Mouse (Mus musculus) cerebellum, adult (tissue): Measurements from ENCODE around the gene Dnajb6.
A peak's percentile ranks its signal among the peaks of the same experiment; 100 is the strongest.
"Not testable (repeated sequence)": the region's sequence is repeated elsewhere in the genome, so short reads cannot be mapped to it uniquely, and the experiment has no call there.

Experiments used
- ATAC-seq: cut with Nextera tagmentation; 2 replicates; pipeline ENCODE4 v1.9.2; 2017; ENCODE audit warnings: mild to moderate bottlenecking, moderate library complexity, mixed read lengths; ENCODE audit not compliant: insufficient number of reproducible peaks, low FRiP score, low TSS enrichment

Dnajb6 gene

DNA sequence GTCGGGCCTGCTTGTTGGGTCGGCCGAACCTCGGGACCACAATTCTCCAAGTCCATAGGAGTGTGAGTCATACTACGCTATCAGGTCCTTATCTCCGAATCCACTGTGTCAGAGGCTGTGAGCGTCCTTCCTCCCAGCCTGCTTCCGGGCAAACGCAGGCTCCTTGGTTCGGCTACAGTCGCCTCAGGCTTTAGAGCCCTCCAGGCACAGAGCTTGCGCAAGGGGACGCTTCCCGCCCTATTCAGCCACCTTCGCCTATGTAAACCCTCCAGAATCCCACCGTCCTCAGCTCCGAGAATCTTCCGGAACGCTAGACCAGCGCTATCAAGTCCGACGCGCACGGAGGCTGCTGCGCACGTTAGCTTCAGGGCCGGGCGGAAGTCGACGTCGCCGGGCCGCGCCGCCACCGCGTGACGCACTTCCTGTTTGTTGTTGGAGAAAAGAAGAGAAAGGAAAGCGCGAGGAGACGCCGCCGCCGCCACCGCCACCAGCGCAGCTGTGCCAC lies at the start of gene Dnajb6, which contains the start of gene Gm5129:
Gene Dnajb6, plus strand, starts transcription at position 132 of the 505 bp plus-strand sequence.
Gene Gm5129, minus strand, starts transcription at position 380 of the 505 bp plus-strand sequence.
- peak; percentile 96 for ATAC-seq

DNA sequence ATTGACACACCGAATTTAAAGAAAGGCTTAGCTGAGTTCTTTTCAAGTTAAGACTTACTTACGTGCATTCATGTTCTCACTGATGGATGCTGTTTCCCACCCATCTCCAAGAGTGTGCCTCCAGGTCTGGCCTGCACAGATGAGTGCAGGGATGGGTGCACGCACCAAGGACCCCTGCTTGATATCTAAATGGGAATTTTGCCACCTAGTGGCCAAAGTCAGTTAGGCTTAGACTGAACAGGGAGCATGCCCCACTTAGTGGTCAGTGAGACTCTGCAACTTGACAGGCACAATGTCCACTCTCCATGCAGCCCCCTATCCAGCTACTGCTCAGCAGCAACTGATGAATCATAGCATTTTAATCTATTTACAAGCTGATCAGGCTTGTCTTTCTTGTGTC lies 47.8 kb upstream of the Dnajb6 start:
- no peak for ATAC-seq

DNA sequence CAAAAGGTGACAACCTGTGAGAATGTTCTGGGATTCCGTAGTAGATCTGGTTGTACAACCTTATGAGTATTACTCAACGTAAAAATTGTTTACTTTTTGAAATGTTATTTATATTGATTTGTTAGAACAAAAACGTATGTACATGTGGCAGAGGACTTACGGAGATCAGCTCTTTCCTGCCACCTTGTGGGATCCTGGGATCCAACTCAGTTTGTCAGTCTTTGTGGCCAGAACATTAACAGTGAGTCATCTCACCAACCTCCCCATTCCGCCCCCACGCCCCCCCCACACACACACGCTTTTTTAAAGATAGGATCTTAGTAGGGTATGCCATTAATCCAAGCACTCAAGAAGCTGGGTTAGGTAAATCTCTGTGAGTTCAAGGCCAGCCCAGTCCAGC lies 47.1 kb upstream of the Dnajb6 start:
- ATAC-seq: no peak

DNA sequence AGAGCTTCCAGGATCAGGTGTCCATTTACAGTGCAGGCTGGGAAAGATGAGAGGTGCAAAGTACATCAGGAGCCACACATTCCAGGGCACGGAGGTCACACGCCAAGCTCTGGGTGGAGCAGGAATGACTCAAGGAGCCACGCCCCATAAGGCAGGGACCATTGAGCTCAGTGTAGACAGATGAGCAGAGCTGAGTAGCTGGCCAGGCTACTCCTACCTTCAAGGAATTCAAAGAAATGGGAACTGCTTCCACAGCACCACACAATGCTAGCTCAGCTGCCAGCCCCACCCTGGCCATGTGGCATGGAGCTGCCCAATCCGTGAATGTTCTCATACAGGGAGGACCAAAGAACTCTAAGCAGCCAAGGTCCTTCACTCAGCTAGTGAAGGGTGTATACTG lies 37.0 kb upstream of the Dnajb6 start:
- ATAC-seq: no peak

DNA sequence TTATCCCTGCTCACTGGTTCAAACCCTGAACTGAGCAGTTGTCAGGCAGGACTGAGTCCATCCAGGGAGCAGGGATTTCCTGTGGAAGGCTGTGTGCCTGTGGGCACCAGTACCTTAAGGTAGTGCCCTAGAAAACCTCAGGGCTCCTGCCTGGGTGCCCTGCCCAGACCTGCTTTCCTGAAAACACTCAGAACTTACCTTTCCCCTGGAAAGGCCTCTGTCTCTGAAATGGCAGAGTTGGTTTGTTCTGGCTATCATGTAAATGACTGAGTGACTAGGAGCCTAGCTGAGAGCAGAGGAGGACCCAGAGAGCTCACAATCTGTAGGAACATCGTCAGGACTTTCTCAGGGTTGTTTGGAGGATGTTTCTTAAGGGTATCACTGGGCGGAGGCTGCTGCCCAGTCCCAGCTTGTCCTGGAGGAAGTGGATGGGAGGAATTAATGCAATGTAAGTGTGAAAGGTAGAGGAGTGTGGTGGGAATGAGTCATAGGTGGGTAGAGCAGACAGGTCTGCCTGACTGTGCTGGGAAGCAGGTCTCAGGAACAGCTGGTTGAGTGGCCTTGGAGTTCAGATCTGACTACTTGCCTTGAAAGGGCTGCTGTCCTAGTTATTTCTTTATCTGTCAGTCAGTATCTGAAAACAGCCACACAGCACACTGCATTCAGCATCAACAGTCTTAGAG lies 35.8 kb upstream of the Dnajb6 start:
- no peak for ATAC-seq

DNA sequence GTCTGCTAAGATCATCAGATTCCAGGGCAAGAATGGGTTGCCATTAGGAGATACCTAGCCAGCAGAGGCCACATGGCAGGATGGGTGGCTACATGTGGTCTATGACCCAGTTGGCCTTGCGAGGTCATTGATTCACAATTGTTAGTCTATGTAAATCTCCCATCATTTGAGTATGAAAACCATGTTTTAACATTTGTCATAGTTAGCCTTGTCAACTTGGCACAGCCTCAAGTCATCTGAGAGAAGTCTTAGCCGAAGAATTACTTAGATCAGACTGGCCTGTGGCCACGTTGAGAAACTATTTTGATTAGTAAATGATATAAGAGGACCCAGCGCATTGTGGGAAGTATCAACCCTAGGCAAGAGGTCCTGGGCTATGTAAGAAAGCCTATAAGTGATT lies 28.2 kb upstream of the Dnajb6 start:
- no peak for ATAC-seq

DNA sequence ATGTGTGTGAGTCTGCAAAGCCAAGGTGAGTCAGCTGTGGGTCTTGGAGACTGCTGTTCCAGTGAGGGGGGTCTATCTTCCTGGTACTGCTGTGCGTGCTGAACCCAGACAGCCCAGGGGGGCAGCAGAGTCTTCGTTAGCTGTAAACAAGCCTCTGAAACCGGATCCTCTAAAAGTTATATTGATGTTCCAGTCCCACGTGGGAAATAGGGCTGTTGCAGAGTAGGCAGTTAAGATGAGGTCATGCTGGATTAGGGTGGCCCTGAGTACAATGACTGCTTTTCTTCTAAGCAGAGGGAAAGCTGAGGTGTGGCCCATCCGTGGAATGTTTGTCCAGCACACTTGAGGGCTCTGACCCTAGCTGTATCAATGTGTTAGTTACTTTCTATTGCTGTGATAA lies 27.2 kb upstream of the Dnajb6 start:
- ATAC-seq: no peak

DNA sequence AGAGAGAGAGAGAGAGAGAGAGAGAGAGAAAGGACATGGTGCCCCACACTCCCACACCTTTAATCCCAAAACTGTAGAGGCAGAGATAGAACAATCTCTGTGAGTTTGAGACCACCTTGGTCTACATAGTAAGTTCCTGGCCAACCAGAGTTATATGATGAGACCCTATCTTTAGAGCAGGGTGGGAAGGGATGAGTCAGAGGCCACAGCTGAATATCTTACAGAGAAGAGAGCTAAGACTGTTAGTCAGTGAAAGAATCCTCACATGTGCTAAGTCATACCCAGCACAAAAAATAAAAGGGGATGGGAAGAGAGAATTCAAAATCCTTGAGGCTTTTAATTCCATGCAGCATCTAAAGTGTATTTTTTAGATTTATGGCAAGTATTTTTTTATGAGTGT lies 23.9 kb upstream of the Dnajb6 start:
- no peak for ATAC-seq

DNA sequence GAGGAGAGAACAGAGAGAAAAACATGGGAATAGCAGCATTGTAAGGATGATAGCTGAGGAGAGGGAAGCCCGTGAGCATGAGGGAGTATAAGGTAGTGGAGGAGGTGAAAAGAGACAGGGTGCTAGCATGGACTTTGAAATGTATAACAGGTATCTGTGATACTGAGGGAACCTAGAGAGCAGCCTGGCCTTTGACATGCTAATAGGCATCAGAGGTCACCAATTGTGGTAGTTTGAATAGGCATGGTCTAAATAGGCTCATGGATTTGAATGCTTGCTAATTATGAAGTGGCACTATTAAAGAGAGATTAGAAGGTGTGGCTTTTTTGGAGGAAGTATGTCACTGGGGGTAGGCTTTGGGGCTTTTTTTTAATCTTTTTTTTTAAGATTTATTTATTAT lies 22.6 kb upstream of the Dnajb6 start:
- no peak for ATAC-seq

DNA sequence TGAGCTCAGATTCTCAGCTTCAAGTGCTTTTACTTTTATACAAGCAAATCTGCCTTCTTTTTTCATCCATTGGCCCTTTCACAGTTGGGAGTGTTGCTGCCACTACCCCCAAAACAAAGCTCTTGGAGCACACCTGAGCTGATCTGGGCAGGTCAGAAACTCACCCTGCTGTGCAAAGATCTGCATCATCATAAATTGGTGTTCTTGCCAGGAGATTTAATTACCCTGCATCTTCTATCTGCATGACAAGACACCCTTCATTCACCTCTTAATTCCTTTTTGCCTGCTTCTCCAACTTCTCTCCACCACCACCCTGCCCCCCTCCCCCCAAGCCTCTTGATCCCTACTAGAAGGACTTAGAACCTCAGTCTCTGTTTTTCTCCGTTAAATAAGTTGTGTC lies 14.3 kb upstream of the Dnajb6 start:
- ATAC-seq: no peak

DNA sequence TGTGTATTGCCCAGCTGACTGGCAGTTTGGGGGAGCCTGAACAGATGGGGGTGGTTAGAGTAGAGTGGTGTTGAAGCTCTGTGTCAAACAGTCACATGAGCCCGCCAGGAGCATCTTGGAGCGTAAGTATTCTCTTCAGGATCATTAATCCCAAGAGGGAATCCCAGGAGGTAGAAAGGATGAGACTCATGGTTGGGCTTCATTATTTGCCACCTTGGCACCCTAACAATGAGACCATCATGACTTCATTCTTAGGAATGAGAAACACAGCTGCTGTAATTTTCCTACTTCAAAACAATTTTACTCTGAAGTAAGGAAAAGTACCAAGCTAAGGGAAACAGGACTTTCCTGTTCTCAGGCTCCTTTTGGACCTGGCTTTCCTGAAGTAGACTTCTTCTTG lies 10.1 kb upstream of the Dnajb6 start:
- ATAC-seq: no peak

DNA sequence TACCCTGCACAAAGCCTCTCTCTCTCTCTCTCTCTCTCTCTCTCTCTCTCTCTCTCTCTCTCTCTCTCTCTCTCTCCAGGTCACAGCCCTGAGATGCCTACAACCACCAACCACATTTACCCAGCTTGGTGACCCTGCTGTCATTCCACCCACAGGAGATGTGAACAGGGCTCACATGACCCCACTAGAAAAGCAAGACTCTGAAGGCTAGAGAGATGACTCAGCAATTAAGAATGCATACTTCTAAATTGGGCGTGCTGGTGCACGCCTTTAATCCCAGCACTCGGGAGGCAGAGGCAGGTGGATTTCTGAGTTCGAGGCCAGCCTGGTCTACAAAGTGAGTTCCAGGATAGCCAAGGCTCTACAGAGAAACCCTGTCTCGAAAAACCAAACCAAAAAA lies 9.4 kb upstream of the Dnajb6 start:
- not testable (repeated sequence) for ATAC-seq

DNA sequence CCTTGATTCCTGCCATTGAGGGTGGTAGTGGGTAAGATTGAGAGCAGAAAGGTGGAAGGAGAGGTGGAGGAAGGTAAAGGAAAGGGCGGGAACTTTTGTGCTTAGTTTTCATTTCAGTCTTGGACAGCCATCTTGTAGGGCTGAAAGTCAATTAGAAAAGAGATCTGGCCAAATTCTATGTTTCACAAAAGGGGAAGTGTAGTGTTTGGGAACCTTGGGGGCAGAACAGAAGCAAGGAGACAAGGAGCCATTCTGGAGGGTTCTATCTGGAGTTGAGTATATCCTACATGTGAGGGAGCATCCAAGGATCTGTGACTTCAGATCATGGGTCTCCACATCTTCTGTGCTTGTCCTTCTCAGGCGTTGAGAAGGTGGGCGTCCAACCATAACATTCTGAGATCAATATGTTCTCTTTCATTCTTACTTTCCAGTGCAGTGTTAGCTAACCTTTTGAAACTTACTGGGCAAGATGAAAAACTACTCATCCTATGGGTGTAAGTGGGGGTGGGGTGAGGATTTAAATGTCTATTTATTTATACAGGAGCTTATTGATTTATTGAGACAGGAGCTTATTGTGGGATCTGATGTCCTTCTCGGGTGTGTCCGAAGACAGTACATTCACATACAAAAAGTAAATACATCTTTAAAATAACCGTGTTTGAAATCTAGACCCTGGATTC lies 517 bp upstream of the Dnajb6 start:
- ATAC-seq: no peak

DNA sequence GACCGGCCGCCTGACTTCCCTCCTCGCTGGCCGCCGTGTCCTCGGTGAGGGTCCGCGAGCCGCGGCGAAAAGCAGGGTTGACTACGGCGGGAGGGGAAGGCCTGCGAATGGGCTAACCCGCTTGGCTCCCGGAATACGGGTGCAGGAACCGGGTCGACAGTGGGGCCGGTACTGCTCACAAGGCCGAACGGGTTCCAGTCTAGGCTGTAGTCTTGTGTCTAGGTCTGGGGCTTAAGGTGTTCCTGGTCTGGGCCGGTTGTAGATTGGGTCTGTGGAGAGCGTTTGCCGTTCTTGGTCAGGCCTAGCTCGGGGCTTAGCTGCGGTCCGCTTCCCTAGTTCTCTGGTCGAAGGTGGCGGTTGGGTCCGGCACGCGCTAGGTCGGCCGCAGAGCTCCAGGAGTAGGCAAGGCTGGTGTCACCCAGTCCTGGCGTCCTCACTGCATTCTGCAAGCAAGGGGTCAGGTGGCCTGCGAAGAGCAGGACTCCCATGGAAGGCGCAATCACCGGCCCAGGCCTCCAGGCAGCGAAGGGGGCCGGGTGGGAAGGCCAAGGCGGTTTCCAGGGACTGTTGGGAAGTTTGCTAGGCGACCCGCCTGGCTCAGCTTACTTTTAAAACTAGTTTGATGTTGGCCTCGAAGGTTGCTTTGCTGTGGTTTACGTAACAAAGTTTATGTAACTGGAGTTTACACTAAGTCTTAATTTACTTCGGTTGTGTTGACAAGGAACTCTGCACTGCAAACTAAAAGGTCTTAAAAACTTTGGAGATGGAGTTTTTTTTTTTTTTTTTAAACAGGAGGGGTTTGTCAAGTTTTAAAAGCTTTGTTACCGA lies 799 bp downstream of the Dnajb6 start:
- ATAC-seq: peak; percentile 71

DNA sequence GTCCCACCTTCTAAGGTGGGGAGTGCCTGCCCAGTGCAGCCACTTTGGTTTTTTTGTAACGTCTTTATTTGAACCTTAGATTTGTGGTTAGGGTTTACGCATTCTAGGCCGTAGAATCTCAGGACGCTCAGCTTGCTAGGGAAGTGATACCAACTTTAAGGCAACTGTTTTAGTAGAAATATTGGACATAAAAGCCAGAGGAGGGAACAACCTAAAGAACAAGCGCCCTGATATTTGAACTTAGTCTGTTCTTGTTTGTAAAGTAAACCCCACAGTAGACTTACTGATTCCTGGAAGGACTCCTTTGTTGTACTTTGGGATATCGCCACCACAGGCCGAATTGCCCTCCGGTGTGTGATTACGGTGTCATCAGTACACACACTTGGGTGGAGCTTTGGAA lies 1.5 kb downstream of the Dnajb6 start:
- ATAC-seq: no peak

DNA sequence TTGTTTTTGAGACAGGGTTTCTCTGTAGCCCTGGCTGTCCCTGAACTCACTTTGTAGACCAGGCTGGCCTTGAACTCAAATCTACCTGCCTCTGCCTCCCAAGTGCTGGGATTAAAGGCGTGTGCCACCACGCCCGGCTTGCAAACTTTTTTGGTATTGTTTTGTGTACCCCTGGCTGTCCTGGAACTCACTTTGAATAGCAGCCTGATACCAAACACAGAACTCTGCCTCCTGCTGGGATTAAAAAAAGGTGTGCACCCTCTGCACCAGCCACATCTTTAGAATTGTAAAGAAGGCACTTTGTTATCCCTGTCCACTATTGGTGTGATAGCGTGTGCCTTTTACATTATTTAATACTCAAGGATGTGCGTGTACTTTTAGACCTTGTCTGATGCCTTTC lies 2.0 kb downstream of the Dnajb6 start:
- ATAC-seq: no peak

DNA sequence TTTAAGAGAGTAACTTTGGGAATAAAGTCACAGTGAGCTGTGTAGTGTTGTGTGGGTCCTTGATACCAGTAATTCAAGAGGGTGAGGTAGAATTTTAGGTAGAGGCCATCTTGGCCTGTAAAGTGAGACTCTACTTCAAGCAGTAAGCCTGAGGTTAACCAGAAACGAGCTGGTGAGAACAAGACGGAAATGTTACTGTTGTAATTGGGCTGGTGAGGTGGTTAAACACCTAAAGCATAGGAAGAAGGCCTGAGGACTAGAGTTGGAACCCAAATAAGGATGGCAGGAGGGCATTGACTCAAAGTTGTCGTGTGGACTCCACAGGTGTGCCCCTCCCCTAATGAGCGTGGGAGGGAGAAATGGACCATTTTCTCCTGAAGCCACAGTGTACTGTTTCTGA lies 2.6 kb downstream of the Dnajb6 start:
- no peak for ATAC-seq

DNA sequence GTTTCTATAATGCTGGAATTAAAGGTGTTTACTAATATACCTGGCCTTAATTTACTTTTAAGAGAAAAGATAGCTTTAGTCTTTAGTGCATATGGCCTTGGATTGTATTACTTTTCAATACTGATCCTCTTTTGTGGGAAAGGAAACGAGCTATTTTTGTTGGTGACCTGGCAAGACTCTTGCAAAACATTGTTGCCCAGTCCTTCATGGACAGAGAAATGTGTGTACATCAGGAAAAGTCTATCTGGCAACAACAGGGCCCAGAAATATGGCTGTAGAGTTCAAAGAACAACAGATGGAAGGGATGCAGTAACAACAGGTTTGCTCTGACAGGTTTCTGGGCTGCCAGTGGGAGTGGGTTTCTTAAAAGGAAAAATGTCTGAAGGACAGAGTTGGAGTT lies 5.2 kb downstream of the Dnajb6 start:
- ATAC-seq: no peak

DNA sequence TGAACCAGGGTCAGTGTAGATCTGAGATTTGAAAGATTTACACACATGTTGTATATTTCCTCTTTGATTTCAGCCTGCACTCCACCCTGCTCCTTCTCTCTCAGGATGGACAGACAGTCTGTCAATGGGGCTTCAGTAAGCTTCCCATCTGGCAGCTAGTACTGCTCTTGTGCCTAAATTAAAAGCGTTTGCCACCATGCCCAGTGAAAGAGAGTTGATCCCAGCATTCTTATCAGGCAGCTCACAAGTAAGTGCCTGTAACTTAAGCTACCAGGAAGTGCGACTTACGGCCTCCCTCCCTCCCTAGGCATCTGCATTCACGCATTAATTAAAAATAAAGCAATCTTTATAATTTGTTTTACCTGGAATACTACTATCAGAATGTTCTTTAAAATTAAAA lies 5.6 kb downstream of the Dnajb6 start:
- no peak for ATAC-seq

DNA sequence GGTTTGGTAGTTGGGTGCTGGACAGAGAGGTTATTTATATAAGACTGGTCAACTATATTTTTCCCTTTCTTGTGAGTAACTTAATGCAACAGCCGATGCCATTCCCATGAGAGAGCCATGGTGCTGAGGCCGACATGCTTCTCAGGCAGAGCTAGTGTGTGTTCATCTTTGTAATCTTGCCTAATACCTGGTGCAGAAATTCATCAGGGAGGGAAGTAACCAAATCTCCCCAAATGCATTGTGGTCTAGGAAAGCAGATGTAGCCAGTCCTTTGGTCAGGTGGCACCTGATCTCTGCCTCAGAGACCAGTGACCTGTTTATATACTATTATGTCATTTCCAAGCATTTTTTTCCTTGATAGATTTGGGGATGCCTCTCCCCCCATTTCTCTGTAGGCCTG lies 12.2 kb downstream of the Dnajb6 start:
- no peak for ATAC-seq

DNA sequence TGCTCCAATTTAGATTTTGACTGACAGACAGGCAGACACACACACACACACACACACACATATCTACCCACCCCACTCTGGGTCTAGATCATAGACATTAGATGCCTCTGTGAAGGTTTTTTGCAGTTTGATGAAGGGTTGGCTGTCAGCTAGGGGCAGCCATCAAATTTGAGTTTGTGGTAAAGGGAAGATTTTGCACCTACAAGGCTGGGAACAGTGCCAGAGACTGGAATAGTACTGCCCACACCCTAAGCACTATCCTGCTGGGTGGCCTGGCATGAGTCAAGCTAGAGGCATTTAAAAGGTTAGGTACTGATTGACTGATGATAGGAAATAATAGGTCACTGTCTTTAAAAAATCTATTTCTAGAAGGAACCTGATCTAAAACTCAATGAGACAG lies 15.8 kb downstream of the Dnajb6 start:
- ATAC-seq: no peak
